Mouse (Mus musculus) MEL (cell line): ENCODE data around the gene Rasgrp1. TPM values are rescaled to one million over a fixed set of nuclear protein-coding genes. Genes with fewer than 3 reads are reported as not detected.

Experiments
- DNase-seq: peaks from one replicate; pipeline ENCODE4 v3.0.0; 2011; ENCODE audit warnings: low read depth, low spot score
- H3K27ac ChIP-seq: 2 replicates; pipeline ENCODE4 v1.5.1; 2012; ENCODE audit warnings: low read depth, mild to moderate bottlenecking, control low read depth, low read length, moderate library complexity; ENCODE audit not compliant: control insufficient read depth
- H3K27me3 ChIP-seq, 2 experiments: fragments of 150-350 bp in 1 of 2; sonication (generic) in 1 of 2; 2 replicates each; pipeline ENCODE4 v1.6.1; 2012; ENCODE audit warnings: low read length in 2 of 2, mild to moderate bottlenecking in 2 of 2, improper control_type of control experiment in 1 of 2, moderate library complexity in 1 of 2; ENCODE audit not compliant: insufficient read depth in 2 of 2, control insufficient read depth in 1 of 2
- H3K36me3 ChIP-seq, 2 experiments: 2 replicates each; pipeline ENCODE4 v1.6.1; 2012 to 2014; ENCODE audit warnings: low read length in 2 of 2, improper control_type of control experiment in 1 of 2, inconsistent platforms in 1 of 2, mild to moderate bottlenecking in 1 of 2; ENCODE audit not compliant: insufficient read depth in 2 of 2, control insufficient read depth in 1 of 2
- H3K4me1 ChIP-seq, 2 experiments: fragments of 150-350 bp in 1 of 2; sonication (generic) in 1 of 2; 2 replicates each; pipeline ENCODE4 v1.6.1; 2012; ENCODE audit warnings: low read length in 2 of 2, improper control_type of control experiment in 1 of 2, mild to moderate bottlenecking in 1 of 2; ENCODE audit not compliant: insufficient read depth in 2 of 2, control insufficient read depth in 1 of 2
- H3K4me3 ChIP-seq, 2 experiments: fragments of 150-350 bp in 1 of 2; sonication (generic) in 1 of 2; 2 replicates each; pipeline ENCODE4 v1.5.1; 2012; ENCODE audit warnings: low read depth in 2 of 2, low read length in 2 of 2, mild to moderate bottlenecking in 2 of 2, moderate library complexity in 2 of 2, control low read depth in 1 of 2, improper control_type of control experiment in 1 of 2; ENCODE audit not compliant: control insufficient read depth in 1 of 2, insufficient read depth in 1 of 2
- H3K79me2 ChIP-seq: 2 replicates; pipeline ENCODE4 v1.6.1; 2012; ENCODE audit warnings: mild to moderate bottlenecking, low read length, moderate library complexity; ENCODE audit not compliant: control insufficient read depth, poor library complexity, insufficient read depth
- H3K9ac ChIP-seq: 2 replicates; pipeline ENCODE4 v1.6.1; 2012; ENCODE audit warnings: low read depth, mild to moderate bottlenecking, control low read depth, low read length, moderate library complexity; ENCODE audit not compliant: control insufficient read depth, poor library complexity, severe bottlenecking
- H3K9me3 ChIP-seq: fragments of 150-350 bp; sonication (generic); replicated peaks from 2 replicates; pipeline ENCODE4 v1.6.1; 2012; ENCODE audit warnings: mild to moderate bottlenecking, low read length, improper control_type of control experiment, moderate library complexity; ENCODE audit not compliant: insufficient read depth
- BHLHE40 ChIP-seq: IDR thresholded peaks from 2 replicates; pipeline ENCODE4 v1.6.1; 2012; ENCODE audit warnings: low read depth, mild to moderate bottlenecking, inconsistent platforms, low read length, improper control_type of control experiment, borderline replicate concordance
- CHD1 ChIP-seq: IDR thresholded peaks from 2 replicates; pipeline ENCODE4 v1.6.1; 2012; ENCODE audit warnings: low read depth, mild to moderate bottlenecking, inconsistent platforms, low read length, improper control_type of control experiment
- CHD2 ChIP-seq: IDR thresholded peaks from 2 replicates; pipeline ENCODE4 v1.6.1; 2011; ENCODE audit warnings: low read length, improper control_type of control experiment
- E2F4 ChIP-seq: IDR thresholded peaks from 2 replicates; pipeline ENCODE4 v1.6.1; 2011; ENCODE audit warnings: low read depth, low read length, improper control_type of control experiment, borderline replicate concordance
- GABPA ChIP-seq: IDR thresholded peaks from 2 replicates; pipeline ENCODE4 v1.6.1; 2012; ENCODE audit warnings: low read depth, mild to moderate bottlenecking, inconsistent platforms, low read length, improper control_type of control experiment, moderate library complexity
- JUND ChIP-seq: IDR thresholded peaks from 2 replicates; pipeline ENCODE4 v1.6.1; 2011; ENCODE audit warnings: low read depth, mild to moderate bottlenecking, improper control_type of control experiment, low read length
- MAFK ChIP-seq: IDR thresholded peaks from 2 replicates; pipeline ENCODE4 v1.6.1; 2011; ENCODE audit warnings: low read depth, mild to moderate bottlenecking, low read length, improper control_type of control experiment, borderline replicate concordance
- MAX ChIP-seq: IDR thresholded peaks from 2 replicates; pipeline ENCODE4 v1.6.1; 2011; ENCODE audit warnings: low read length, improper control_type of control experiment
- MAZ ChIP-seq: IDR thresholded peaks from 2 replicates; pipeline ENCODE4 v1.6.1; 2012; ENCODE audit warnings: low read depth, mild to moderate bottlenecking, inconsistent platforms, low read length, improper control_type of control experiment
- MYC ChIP-seq: IDR thresholded peaks from 2 replicates; pipeline ENCODE4 v1.6.1; 2011; ENCODE audit warnings: low read depth, mild to moderate bottlenecking, low read length, improper control_type of control experiment, moderate library complexity
- POLR2A ChIP-seq, 2 experiments: IDR thresholded peaks; 2 replicates each; pipeline ENCODE4 v1.6.1; 2011 to 2012; ENCODE audit warnings: low read length in 2 of 2, mild to moderate bottlenecking in 2 of 2, control low read depth in 1 of 2, improper control_type of control experiment in 1 of 2, low read depth in 1 of 2, moderate library complexity in 1 of 2; ENCODE audit not compliant: control insufficient read depth in 1 of 2, insufficient read depth in 1 of 2, poor library complexity in 1 of 2
- POLR2AphosphoS5 ChIP-seq: IDR thresholded peaks from 2 replicates; pipeline ENCODE4 v1.6.1; 2012; ENCODE audit warnings: low read depth, borderline replicate concordance, mild to moderate bottlenecking, inconsistent platforms, low read length, moderate library complexity, mixed read lengths
- RAD21 ChIP-seq: IDR thresholded peaks from 2 replicates; pipeline ENCODE4 v1.6.1; 2011; ENCODE audit warnings: mild to moderate bottlenecking, low read depth, low read length, improper control_type of control experiment
- TAL1 ChIP-seq: IDR thresholded peaks from 2 replicates; pipeline ENCODE4 v1.6.1; 2012; ENCODE audit warnings: mild to moderate bottlenecking, inconsistent platforms, low read length, moderate library complexity, mixed read lengths
- TBP ChIP-seq: IDR thresholded peaks from 2 replicates; pipeline ENCODE4 v1.8.0; 2011; ENCODE audit warnings: low read depth, low read length, improper control_type of control experiment
- TCF12 ChIP-seq: IDR thresholded peaks from 2 replicates; pipeline ENCODE4 v1.6.1; 2014; ENCODE audit warnings: low read depth, mild to moderate bottlenecking, inconsistent platforms, low read length, improper control_type of control experiment, moderate library complexity
- UBTF ChIP-seq: IDR thresholded peaks from 2 replicates; pipeline ENCODE4 v1.6.1; 2012; ENCODE audit warnings: low read depth, mild to moderate bottlenecking, inconsistent platforms, low read length, improper control_type of control experiment, moderate library complexity, borderline replicate concordance; ENCODE audit not compliant: insufficient read depth
- USF2 ChIP-seq, 2 experiments: IDR thresholded peaks; 2 replicates each; pipeline ENCODE4 v1.6.1; 2011 to 2012; ENCODE audit warnings: improper control_type of control experiment in 2 of 2, low read length in 2 of 2, borderline replicate concordance in 1 of 2, inconsistent platforms in 1 of 2, low read depth in 1 of 2, mild to moderate bottlenecking in 1 of 2; ENCODE audit not compliant: insufficient read depth in 1 of 2
- ZKSCAN1 ChIP-seq: IDR thresholded peaks from 2 replicates; pipeline ENCODE4 v1.6.1; 2012; ENCODE audit warnings: low read depth, mild to moderate bottlenecking, inconsistent platforms, low read length, improper control_type of control experiment, moderate library complexity
- polyA plus RNA-seq, 2 experiments: library from polyadenylated mRNA; stranded (reverse) in 1 of 2; unstranded in 1 of 2; fragments of >175 nt in 1 of 2; fragments of >200 nt in 1 of 2; gene quantifications; 2 replicates each; pipeline versions ENCODE4 v1.2.1 to v1.2.4; 2012; ENCODE audit warnings: low replicate concordance in 2 of 2, low read depth in 1 of 2; ENCODE audit not compliant: insufficient read length in 2 of 2, insufficient read depth in 1 of 2, missing spikeins in 1 of 2
- total RNA-seq: library from RNA; depleted of rRNA; stranded (reverse); fragments of 300-350 nt; gene quantifications from 2 replicates; pipeline ENCODE4 v1.2.3, GENCODE M21; 2012

Rasgrp1 gene
- total and polyA plus RNA-seq, 3 experiments = not detected

- TF ChIP-seq RAD21 = no peak
- TF ChIP-seq BHLHE40 = no peak
- TF ChIP-seq E2F4 = no peak
- Histone ChIP-seq H3K9ac (no peak overlapping the region), H3K79me2 (no peaks in the 10 kb centered on the region), H3K27ac (no peak overlapping the region), H3K27me3 (no peaks in the 10 kb centered on the region), H3K36me3 (no peaks in the 10 kb centered on the region), H3K4me3 (no peak overlapping the region), H3K4me1 (no peaks in the 10 kb centered on the region), H3K9me3 (no peaks in the 10 kb centered on the region)
- DNase-seq = peak; percentile 3
Observed at GRCm38 (mm10) chr2:117328521-117329285, 14.1 kb downstream of the Rasgrp1 start.

- no peaks in the 10 kb centered on the region for H3K27me3 ChIP-seq
- no peaks in the 10 kb centered on the region for H3K9me3 ChIP-seq
- no peak overlapping the region for H3K4me3 ChIP-seq
- no peak for DNase-seq
- no peak overlapping the region for H3K27ac ChIP-seq
- no peak overlapping the region for H3K9ac ChIP-seq
- TF ChIP-seq MAX = no peak
- no peak for TF ChIP-seq MAFK
- no peak for TF ChIP-seq CHD1
- TF ChIP-seq MAZ = no peak
- TF ChIP-seq RAD21 = no peak
- TF ChIP-seq ZKSCAN1 = no peak
- no peak for TF ChIP-seq GABPA
- no peaks in the 10 kb centered on the region for H3K36me3 ChIP-seq
- H3K4me1 ChIP-seq = no peaks in the 10 kb centered on the region
- no peaks in the 10 kb centered on the region for H3K79me2 ChIP-seq
Observed at GRCm38 (mm10) chr2:117322399-117322798, 20.4 kb downstream of the Rasgrp1 start.

GRCm38 (mm10) chr2:117321231-117321630 lies 21.6 kb downstream of the Rasgrp1 start:
- Histone ChIP-seq H3K4me1 (no peaks in the 10 kb centered on the region), H3K9me3 (no peaks in the 10 kb centered on the region), H3K27me3 (no peaks in the 10 kb centered on the region), H3K79me2 (no peaks in the 10 kb centered on the region), H3K9ac (no peak overlapping the region)
- no peak for DNase-seq
- TF ChIP-seq ZKSCAN1 (no peak), E2F4 (no peak), TCF12 (no peak), CHD2 (no peak), UBTF (no peak), TBP (no peak), USF2 (IDR thresholded peaks at IDR 0.05; ENCODE audit: borderline replicate concordance in 1 of 2, insufficient read depth in 1 of 2, low read depth in 1 of 2, low read length in 2 of 2) (no peak), POLR2A (IDR thresholded peaks at IDR 0.05; ENCODE audit: control insufficient read depth in 1 of 2, insufficient read depth in 1 of 2, low read depth in 1 of 2, low read length in 2 of 2, poor library complexity in 1 of 2) (no peak), MYC (no peak), CHD1 (no peak), TAL1 (no peak), MAX (no peak), JUND (no peak), POLR2AphosphoS5 (no peak), MAFK (no peak)
- TF ChIP-seq, all 39 proteins: peak for 0
- no peak overlapping the region for H3K27ac ChIP-seq
- no peak overlapping the region for H3K4me3 ChIP-seq
- H3K36me3 ChIP-seq = no peaks in the 10 kb centered on the region
